Mouse (Mus musculus): ENCODE data around the gene Slc2a6. TPM values are rescaled to one million over a fixed set of nuclear protein-coding genes. Genes with fewer than 3 reads are reported as not detected.

The Slc2a6 gene
- polyA plus RNA-seq, 1 experiment from 2014 or later, result 0.64 TPM

DNA sequence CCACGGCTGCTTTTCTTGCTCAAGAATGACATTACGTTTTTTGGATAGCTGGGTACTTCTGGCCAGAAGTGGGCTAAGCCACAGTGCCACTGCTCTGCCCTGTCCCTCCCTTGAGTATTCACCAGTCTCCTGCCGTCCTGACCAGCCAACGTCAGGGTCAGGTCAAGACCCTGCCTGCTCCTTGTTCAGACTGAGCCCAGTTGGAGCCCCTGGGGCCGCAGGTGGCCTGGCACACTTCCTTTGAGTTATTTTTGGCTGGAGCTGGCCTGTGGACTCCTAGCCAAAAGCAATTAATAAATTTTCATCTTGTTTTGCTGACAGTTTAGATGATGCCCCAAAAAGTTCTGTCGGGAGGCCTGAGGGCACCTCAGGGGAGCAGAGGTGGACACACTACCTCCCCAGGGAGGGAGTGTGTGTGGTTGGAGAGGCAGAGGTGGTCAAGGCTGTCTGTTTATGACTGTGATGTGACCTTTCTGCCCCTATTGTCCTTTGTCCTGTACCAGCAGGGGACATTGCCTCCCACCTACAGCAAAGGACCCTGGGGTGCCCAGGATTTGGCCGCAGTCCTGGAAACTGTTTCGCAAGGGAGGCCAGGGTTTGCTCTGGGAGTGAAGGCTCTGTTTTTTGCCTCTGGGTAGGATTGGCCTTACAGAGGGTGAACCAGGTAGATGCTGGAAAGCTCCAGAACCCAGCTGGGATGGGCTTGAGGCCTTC is 14.5 kb upstream of the Slc2a6 start:
- Histone ChIP-seq H3K4me2 (ENCODE audit: low read depth, low read length) (no peak overlapping the region), H3K9ac (ENCODE audit: low read length) (no peak overlapping the region), H3K9me3 (replicated peaks; ENCODE audit: control insufficient read depth, low read length) (no peaks in the 10 kb centered on the region), H3K27me3 (ENCODE audit: control insufficient read depth, insufficient read depth, low read length) (no peaks in the 10 kb centered on the region), H3K36me3 (ENCODE audit: control insufficient read depth, insufficient read depth) (no peaks in the 10 kb centered on the region), H3K27ac (ENCODE audit: low read length) (no peak overlapping the region), H3K4me1 (ENCODE audit: control insufficient read depth, insufficient read depth, low read length) (no peaks in the 10 kb centered on the region), H3K4me3 (ENCODE audit: low read length) (no peak overlapping the region)
- no peak for ATAC-seq (replicated peaks; ENCODE audit: extremely low read depth, insufficient read depth, low FRiP score)
- 64% methylated on average over 8 of the region's 8 CpGs for WGBS

DNA sequence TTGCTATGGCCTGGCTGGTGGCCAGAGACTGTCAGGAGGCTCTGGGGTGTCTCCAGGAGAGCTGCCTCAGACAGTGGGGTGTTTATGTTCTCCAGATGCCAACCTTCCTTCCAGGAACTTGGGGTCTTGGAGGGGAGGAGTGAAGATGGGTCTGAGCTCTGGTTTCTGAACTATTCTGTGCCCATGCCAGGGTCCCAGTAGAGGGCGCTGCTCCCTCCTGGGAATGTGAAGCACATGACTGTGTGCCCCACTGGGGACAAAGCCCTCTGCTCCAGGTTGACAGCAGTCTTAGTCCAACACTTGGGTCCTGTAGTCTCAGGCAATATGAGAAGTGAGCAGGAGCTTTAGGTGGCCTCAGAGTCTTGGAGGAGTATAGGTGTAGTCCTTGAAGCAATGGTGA is 11.5 kb upstream of the Slc2a6 start:
- Histone ChIP-seq H3K27me3 (ENCODE audit: control insufficient read depth, insufficient read depth, low read length) (no peaks in the 10 kb centered on the region), H3K4me1 (ENCODE audit: control insufficient read depth, insufficient read depth, low read length) (no peaks in the 10 kb centered on the region), H3K4me3 (ENCODE audit: low read length) (no peak overlapping the region), H3K9ac (ENCODE audit: low read length) (no peak overlapping the region), H3K36me3 (ENCODE audit: control insufficient read depth, insufficient read depth) (no peaks in the 10 kb centered on the region), H3K9me3 (replicated peaks; ENCODE audit: control insufficient read depth, low read length) (no peaks in the 10 kb centered on the region), H3K27ac (ENCODE audit: low read length) (no peak overlapping the region), H3K4me2 (ENCODE audit: low read depth, low read length) (no peak overlapping the region)
- ATAC-seq (replicated peaks; ENCODE audit: extremely low read depth, insufficient read depth, low FRiP score), result no peak
- WGBS, result 0% methylated on average over 1 of the region's 1 CpGs

DNA sequence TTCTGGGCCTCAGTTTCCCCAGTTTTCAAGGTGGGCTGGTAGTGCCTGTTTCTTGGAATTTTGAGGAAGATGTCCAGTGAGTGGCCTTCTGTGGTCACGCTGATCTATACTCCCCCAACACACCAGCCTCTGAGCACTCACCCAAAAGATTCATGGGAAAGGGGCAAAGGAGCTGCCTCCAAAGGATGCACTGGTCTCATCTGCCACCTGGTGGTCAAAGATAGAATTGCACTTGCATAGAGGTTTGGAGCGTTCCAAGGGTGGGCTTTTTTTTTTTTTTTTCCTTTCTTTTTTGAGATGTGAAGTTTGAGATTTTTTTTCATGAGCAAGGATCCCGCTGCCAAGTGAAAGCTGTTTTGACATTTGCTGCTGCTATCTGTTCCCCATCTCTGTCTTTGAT is 10.8 kb upstream of the Slc2a6 start:
- H3K27ac ChIP-seq (ENCODE audit: low read length), result no peak overlapping the region
- WGBS, result 0% methylated on average over 3 of the region's 3 CpGs
- H3K4me2 ChIP-seq (ENCODE audit: low read depth, low read length), result no peak overlapping the region
- H3K36me3 ChIP-seq (ENCODE audit: control insufficient read depth, insufficient read depth), result no peaks in the 10 kb centered on the region
- H3K27me3 ChIP-seq (ENCODE audit: control insufficient read depth, insufficient read depth, low read length), result no peaks in the 10 kb centered on the region
- no peak overlapping the region for H3K9ac ChIP-seq (ENCODE audit: low read length)
- ATAC-seq (replicated peaks; ENCODE audit: extremely low read depth, insufficient read depth, low FRiP score), result no peak
- H3K4me1 ChIP-seq (ENCODE audit: control insufficient read depth, insufficient read depth, low read length), result no peaks in the 10 kb centered on the region
- no peak overlapping the region for H3K4me3 ChIP-seq (ENCODE audit: low read length)
- H3K9me3 ChIP-seq (replicated peaks; ENCODE audit: control insufficient read depth, low read length), result no peaks in the 10 kb centered on the region

DNA sequence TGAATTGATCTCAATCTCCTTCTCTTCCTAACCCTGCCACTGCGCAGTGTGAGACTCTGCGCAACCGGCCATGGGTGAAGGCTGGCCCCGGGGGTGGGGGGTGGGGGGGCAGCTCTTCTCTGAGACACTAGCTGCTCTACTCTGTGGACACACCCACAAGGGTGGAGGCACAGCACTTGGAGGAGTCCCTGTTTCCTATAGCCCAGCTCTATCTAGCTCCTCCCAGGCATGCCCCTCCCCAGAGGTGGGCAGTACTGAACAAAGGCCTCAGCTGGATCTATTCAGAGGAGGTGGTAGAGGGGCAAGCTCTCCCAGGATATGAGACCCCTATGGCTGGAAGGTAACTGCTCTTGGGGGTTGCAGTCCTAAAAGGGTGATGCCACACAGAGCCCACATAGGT is 9.2 kb upstream of the Slc2a6 start:
- no peak overlapping the region for H3K9ac ChIP-seq (ENCODE audit: low read length)
- no peaks in the 10 kb centered on the region for H3K36me3 ChIP-seq (ENCODE audit: control insufficient read depth, insufficient read depth)
- no peak overlapping the region for H3K4me2 ChIP-seq (ENCODE audit: low read depth, low read length)
- 53% methylated on average over 4 of the region's 4 CpGs for WGBS
- no peaks in the 10 kb centered on the region for H3K27me3 ChIP-seq (ENCODE audit: control insufficient read depth, insufficient read depth, low read length)
- no peak for ATAC-seq (replicated peaks; ENCODE audit: extremely low read depth, insufficient read depth, low FRiP score)
- H3K27ac ChIP-seq (ENCODE audit: low read length), result no peak overlapping the region
- no peaks in the 10 kb centered on the region for H3K9me3 ChIP-seq (replicated peaks; ENCODE audit: control insufficient read depth, low read length)
- no peaks in the 10 kb centered on the region for H3K4me1 ChIP-seq (ENCODE audit: control insufficient read depth, insufficient read depth, low read length)
- no peak overlapping the region for H3K4me3 ChIP-seq (ENCODE audit: low read length)

DNA sequence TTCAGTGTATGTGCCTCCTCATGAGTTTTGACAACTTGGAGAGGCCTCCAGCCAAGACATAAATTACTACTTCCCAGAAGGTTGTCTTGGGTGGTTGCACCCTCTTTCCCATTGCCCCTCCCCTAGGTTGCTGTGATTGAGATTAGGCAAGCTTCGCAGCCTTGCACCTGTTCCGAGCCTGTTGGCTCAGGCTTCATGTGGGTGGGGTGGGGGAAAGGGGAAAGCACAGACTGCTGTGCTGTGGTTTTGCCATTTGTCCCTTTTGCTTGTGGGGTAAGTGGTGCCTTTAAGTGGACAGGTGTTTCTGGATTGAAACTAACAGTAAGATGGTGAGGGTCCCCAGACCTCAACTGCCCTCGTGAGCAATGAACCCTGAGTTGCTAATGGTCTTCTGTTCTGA is 8.2 kb upstream of the Slc2a6 start:
- no peaks in the 10 kb centered on the region for H3K4me1 ChIP-seq (ENCODE audit: control insufficient read depth, insufficient read depth, low read length)
- H3K9ac ChIP-seq (ENCODE audit: low read length), result no peak overlapping the region
- whole genome bisulfite sequencing, result 62% methylated on average over 3 of the region's 3 CpGs
- ATAC-seq (replicated peaks; ENCODE audit: extremely low read depth, insufficient read depth, low FRiP score), result no peak
- H3K27me3 ChIP-seq (ENCODE audit: control insufficient read depth, insufficient read depth, low read length), result no peaks in the 10 kb centered on the region
- H3K27ac ChIP-seq (ENCODE audit: low read length), result no peak overlapping the region
- no peaks in the 10 kb centered on the region for H3K36me3 ChIP-seq (ENCODE audit: control insufficient read depth, insufficient read depth)
- no peak overlapping the region for H3K4me2 ChIP-seq (ENCODE audit: low read depth, low read length)
- H3K4me3 ChIP-seq (ENCODE audit: low read length), result no peak overlapping the region
- no peaks in the 10 kb centered on the region for H3K9me3 ChIP-seq (replicated peaks; ENCODE audit: control insufficient read depth, low read length)

DNA sequence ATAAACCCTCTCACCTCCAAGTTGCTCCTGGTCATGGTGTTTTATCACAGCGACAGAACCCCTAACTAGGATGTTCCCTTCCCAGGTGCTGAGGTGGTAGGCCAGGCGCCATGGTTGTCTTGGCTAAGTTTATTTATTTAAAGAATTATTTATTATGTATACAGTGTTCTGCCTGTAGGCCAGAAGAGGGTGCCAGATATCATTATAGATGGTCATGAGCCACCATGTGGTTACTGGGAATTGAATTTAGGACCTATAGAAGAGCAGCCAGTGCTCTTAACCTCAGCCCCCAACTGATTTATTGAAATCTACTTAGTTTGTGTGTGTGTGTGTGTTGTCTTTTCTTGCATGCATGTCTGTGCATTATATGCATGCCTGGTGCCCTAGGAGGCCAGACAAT is 4.6 kb upstream of the Slc2a6 start:
- H3K4me3 ChIP-seq (ENCODE audit: low read length), result no peak overlapping the region
- no peak overlapping the region for H3K27ac ChIP-seq (ENCODE audit: low read length)
- WGBS, result 59% methylated on average over 2 of the region's 2 CpGs
- peaks cover 4% of the 10 kb centered on the region; the same call in 1 of the 2 replicates for H3K27me3 ChIP-seq (ENCODE audit: control insufficient read depth, insufficient read depth, low read length)
- no peaks in the 10 kb centered on the region for H3K9me3 ChIP-seq (replicated peaks; ENCODE audit: control insufficient read depth, low read length)
- no peaks in the 10 kb centered on the region for H3K4me1 ChIP-seq (ENCODE audit: control insufficient read depth, insufficient read depth, low read length)
- ATAC-seq (replicated peaks; ENCODE audit: extremely low read depth, insufficient read depth, low FRiP score), result no peak
- no peak overlapping the region for H3K4me2 ChIP-seq (ENCODE audit: low read depth, low read length)
- H3K9ac ChIP-seq (ENCODE audit: low read length), result no peak overlapping the region
- no peaks in the 10 kb centered on the region for H3K36me3 ChIP-seq (ENCODE audit: control insufficient read depth, insufficient read depth)

DNA sequence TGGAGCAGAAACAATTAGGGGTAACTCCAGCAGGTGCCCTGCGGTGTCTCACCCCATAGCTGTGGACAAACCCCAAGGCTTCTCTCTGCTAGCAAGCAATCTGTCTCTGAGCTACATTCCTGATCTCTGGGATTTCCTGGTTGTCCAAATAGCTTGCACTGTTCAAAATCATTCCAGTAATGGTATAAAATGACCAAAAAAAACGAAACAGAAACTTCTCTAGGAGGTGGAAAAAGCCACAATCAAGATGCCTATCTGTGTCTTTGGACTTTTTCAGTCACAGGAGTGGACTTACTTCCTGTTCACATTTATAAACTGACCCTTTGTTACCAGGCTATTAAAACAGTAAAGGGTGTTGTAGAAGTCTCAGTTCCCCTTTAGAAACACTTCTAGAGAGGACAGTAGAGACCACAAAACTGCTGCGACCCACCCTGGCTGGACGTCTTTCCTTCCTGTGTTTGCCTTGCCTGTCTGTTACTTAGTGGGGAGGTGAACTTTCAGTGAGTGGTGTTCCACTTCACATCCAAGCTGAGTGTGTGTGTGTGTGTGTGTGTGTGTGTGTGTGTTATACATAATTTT is 728 bp upstream of the Slc2a6 start:
- H3K9ac ChIP-seq (ENCODE audit: low read length), result no peak overlapping the region
- no peaks in the 10 kb centered on the region for H3K36me3 ChIP-seq (ENCODE audit: control insufficient read depth, insufficient read depth)
- no peaks in the 10 kb centered on the region for H3K4me1 ChIP-seq (ENCODE audit: control insufficient read depth, insufficient read depth, low read length)
- WGBS, result 55% methylated on average over 4 of the region's 4 CpGs
- no peak overlapping the region for H3K27ac ChIP-seq (ENCODE audit: low read length)
- peak overlapping the region; percentile 32; the same call in 1 of the 2 replicates for H3K4me3 ChIP-seq (ENCODE audit: low read length)
- no peaks in the 10 kb centered on the region for H3K9me3 ChIP-seq (replicated peaks; ENCODE audit: control insufficient read depth, low read length)
- peaks cover 4% of the 10 kb centered on the region; the same call in 1 of the 2 replicates for H3K27me3 ChIP-seq (ENCODE audit: control insufficient read depth, insufficient read depth, low read length)
- ATAC-seq (replicated peaks; ENCODE audit: extremely low read depth, insufficient read depth, low FRiP score), result no peak
- peak overlapping the region; percentile 63 for H3K4me2 ChIP-seq (ENCODE audit: low read depth, low read length)

DNA sequence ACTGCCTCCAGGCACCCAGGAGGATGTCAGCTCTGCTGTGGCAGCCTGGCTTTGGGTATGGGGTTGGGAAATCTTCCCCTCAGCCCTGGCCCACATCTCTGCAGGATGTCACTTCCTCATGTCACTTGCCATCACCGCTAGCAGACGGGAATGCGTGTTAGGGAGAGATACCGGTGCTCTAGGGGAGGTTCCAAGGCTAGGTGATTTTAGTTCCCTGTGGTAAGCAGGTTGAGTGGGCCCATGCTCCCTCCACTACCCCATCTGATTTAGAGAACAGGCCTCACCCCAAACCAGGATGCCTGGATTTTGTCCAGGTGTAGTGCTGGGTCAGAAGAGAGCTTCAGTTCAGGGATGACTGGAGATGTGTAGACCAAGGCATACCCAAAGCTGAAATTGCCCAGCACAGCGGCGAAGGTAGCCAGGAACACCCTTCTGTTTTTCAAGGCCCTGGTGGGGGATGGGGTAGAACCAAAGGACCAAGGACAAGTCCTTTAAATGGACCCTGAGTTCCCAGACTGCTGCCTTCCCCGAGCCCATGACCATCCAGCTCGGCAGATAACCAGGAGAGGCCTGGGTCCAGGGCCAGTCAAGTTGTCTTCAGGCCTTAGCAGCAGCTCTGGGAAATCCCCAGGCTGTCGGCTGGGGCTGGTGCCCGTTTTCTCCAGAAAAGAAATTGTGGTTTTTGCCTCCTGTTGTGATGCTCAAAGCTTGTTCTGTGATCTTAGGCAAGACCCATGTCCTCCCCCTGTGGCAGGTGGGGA is 761 bp downstream of the Slc2a6 start:
- WGBS, result 58% methylated on average over 10 of the region's 10 CpGs
- Histone ChIP-seq H3K36me3 (ENCODE audit: control insufficient read depth, insufficient read depth) (no peaks in the 10 kb centered on the region), H3K4me2 (ENCODE audit: low read depth, low read length) (no peak overlapping the region), H3K9ac (ENCODE audit: low read length) (no peak overlapping the region), H3K9me3 (replicated peaks; ENCODE audit: control insufficient read depth, low read length) (no peaks in the 10 kb centered on the region), H3K4me3 (ENCODE audit: low read length) (no peak overlapping the region), H3K27me3 (ENCODE audit: control insufficient read depth, insufficient read depth, low read length) (peaks cover 4% of the 10 kb centered on the region; the same call in 1 of the 2 replicates), H3K4me1 (ENCODE audit: control insufficient read depth, insufficient read depth, low read length) (no peaks in the 10 kb centered on the region), H3K27ac (ENCODE audit: low read length) (no peak overlapping the region)
- no peak for ATAC-seq (replicated peaks; ENCODE audit: extremely low read depth, insufficient read depth, low FRiP score)

DNA sequence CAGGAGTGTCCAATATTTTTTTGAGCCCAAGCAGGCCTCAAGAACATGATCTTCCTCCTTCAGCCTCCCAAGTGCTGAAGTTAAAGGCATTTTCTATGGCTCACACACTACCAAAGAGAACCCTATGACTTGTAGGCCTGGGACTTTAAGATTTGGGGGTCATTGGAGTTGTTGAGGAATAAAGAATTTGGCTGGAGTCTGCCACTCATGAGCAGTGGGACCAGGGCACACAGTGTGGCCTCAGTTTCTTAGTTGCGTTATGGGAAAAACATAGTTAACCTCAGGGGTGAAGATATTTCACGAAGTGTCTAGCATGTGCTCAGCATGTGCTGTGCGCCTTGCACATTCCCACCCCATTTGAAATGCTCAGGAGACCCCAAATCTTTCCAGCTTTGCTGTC is 1.5 kb downstream of the Slc2a6 start:
- Histone ChIP-seq H3K4me3 (ENCODE audit: low read length) (no peak overlapping the region), H3K9ac (ENCODE audit: low read length) (no peak overlapping the region), H3K27ac (ENCODE audit: low read length) (no peak overlapping the region), H3K27me3 (ENCODE audit: control insufficient read depth, insufficient read depth, low read length) (peaks cover 4% of the 10 kb centered on the region; the same call in 1 of the 2 replicates), H3K4me1 (ENCODE audit: control insufficient read depth, insufficient read depth, low read length) (no peaks in the 10 kb centered on the region), H3K4me2 (ENCODE audit: low read depth, low read length) (no peak overlapping the region), H3K9me3 (replicated peaks; ENCODE audit: control insufficient read depth, low read length) (no peaks in the 10 kb centered on the region), H3K36me3 (ENCODE audit: control insufficient read depth, insufficient read depth) (no peaks in the 10 kb centered on the region)
- WGBS, result 85% methylated on average over 3 of the region's 3 CpGs
- ATAC-seq (replicated peaks; ENCODE audit: extremely low read depth, insufficient read depth, low FRiP score), result no peak

Measured in heart, embryonic 16.5 days (tissue).